Mouse (Mus musculus) embryo, embryonic 11.5 days (tissue): ENCODE measurements around the gene Gprin3.

Source experiments
- DNase-seq: peaks from one replicate; pipeline ENCODE4 v3.0.0-alpha.2; 2012; ENCODE audit warnings: low read depth, low spot score

Gprin3 gene

GRCm38 (mm10) chr6:59425824-59426533 lies at the start of gene Gprin3:
Gprin3 (minus strand) TSS chr6:59426294.
- DNase-seq, result peak; percentile 36

- DNase-seq, result no peak
Measured at GRCm38 (mm10) chr6:59458861-59459260, 32.8 kb upstream of the Gprin3 start.

GRCm38 (mm10) chr6:59456116-59456515 lies 30.0 kb upstream of the Gprin3 start:
- DNase-seq, result no peak

DNA sequence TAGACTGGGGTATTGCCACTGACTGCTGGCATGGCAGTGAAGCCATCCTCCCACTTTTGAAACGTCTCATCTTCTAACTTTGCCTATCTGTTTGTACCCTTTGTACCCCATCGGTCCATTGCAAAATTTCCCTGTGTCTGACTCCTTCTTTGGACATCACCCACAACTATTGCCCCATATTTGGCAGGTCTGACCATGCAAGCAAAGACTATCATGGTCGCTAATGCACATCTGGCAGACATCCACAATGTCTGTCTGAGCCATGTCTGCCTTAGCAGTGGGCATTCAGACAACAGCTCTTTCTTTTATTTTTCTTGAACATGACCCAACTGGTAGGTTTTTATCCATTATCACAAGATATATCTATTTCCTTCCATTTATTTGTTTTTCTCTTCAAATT lies 25.3 kb upstream of the Gprin3 start:
- no peak for DNase-seq

GRCm38 (mm10) chr6:59445101-59445503 lies 19.0 kb upstream of the Gprin3 start:
- no peak for DNase-seq

DNA sequence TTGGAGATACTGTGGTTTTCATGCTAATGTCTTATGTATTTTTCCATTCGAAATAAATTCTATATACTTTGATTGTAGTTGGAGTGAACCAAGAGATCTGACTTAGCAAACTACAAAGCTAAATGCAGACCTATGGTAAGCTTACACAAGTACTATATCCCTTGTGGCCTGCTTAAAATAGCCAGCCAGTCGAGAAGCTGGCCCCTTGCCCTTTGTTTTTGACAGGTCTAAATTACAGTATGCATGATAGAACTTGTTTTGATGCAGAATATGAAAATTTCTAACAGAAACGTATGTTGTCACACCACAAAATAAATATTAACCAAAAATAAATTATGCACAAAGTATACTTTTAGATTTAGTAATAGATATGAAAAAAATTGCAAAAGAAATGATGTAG lies 9.8 kb upstream of the Gprin3 start:
- no peak for DNase-seq

GRCm38 (mm10) chr6:59433116-59433515 lies 7.0 kb upstream of the Gprin3 start:
- DNase-seq, result no peak

DNA sequence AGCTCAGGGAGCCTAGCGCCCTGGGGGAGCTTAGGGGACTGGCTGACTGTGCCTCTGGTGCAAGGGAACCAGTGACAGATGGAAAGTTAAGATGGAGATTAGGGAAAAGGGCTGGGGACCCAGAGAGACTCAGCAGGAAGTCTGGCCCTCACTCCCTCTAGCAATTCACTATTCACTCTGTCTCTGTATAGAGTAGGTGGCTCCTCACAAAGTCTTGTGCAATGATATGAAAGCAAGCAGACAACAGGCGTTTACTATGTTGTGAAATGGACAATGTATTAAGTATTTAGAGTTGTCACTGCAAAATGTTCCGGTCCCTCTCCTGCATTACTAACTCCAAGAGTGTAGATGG lies 416 bp upstream of the Gprin3 start:
- DNase-seq, result no peak

DNA sequence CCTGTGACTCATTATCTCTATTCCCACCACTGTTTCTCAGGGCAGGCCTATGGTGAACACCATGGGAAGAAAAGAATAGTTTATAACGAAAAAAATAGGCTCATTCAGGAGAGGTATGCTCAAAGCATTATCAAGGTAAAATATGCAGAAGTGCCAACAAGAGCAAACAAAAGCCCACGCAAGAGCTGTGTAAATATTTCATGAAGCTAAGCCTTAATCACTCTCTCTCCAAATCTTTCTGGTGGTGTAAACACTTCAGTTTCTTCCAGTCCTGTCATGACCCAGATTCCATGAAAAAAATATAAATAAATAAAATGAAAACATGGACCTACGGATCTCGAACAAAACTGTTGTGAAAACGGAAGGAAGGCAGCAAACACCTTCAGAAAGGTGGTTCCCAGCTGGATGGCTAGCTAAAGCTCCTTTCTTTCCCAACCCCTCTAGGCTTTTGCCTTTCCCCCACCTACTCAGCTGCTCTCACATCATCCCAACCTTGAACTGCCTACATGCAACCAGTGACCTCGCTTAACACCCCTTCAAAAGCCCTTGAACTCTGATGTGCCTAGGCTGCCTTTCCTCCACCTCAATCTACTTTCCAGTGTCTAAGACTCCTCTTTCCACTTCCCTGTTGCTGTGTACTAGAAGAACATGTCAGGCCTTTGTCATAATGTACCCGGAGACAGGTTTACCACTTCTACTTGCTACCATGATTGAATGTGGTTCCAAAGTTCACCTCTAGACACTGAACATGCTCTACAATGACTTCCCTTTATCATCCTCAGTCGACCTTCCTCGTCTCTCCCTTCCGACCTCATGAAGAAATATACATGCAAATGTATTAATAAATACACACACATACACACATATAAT lies 988 bp downstream of the Gprin3 start:
- no peak for DNase-seq

- no peak for DNase-seq
Measured at GRCm38 (mm10) chr6:59423836-59424235, 2.3 kb downstream of the Gprin3 start.

- DNase-seq, result no peak
Measured at GRCm38 (mm10) chr6:59419264-59419663, 6.8 kb downstream of the Gprin3 start.

GRCm38 (mm10) chr6:59418659-59419058 lies 7.4 kb downstream of the Gprin3 start:
- DNase-seq, result no peak

DNA sequence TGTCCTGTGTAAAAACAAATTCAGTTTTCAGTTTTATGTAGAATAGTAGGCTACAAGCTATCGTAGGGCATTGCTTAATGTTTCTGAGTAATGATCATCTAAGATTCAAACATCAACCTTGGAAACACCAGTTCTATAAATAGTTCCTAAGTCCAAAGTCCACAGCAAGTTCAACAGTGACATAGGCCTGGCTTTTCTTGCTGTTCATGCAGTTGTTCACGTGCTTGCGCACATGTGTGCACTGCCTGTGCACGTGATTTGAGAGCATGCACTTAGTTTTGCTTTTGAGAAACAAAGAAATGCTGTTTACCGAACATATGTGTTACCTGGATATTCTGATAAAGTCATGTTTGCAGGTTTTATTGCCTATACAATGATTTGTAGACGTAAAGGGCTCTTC lies 11.3 kb downstream of the Gprin3 start:
- no peak for DNase-seq

- DNase-seq, result no peak
Measured at GRCm38 (mm10) chr6:59412417-59413346, 13.4 kb downstream of the Gprin3 start.

GRCm38 (mm10) chr6:59409001-59409700 lies 16.9 kb downstream of the Gprin3 start:
- DNase-seq, result no peak

GRCm38 (mm10) chr6:59407482-59407997 lies 18.6 kb downstream of the Gprin3 start:
- no peak for DNase-seq

DNA sequence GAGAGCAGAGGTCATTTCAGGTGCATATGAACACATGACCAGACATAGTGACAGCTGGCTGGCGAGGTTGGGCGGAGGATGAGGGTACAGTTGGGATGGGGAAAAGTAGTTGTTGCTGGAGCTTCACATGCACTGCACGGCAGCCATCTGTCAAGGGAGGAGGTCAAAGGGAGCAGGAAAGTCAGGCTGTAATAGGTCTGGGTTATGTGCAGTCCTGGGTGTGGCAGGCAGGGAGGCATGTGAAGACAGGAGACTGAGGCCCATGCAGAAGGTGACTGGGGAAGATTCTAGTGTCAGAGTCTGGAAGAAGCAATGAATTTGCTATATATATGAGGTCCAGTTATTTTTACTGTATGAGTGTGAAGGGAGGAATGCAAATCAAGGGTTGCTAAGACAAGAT lies 35.9 kb downstream of the Gprin3 start:
- DNase-seq, result no peak

- no peak for DNase-seq
Measured at GRCm38 (mm10) chr6:59365300-59365699, 60.8 kb downstream of the Gprin3 start.

DNA sequence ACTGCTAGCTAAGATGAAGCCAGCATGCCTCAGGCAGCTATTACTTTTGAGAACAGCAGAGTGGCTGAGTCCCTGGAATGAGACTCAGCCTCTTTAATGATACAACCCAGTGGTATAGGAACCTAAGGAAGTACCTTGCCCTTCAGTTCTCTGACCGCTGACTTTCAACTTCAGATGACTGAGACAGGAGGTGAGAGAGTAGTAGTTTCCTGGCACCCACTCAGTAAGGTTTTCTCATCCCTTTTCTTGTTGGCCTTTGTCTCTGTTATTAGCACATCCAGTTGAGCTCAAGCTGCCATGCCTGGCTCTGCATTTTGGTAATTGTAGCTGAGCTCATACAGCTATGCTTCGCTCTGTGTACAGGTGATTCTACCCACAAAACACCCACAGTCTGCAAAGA lies 62.8 kb downstream of the Gprin3 start:
- no peak for DNase-seq

GRCm38 (mm10) chr6:59354943-59355342 lies 71.2 kb downstream of the Gprin3 start:
- DNase-seq, result no peak
